Mouse (Mus musculus) bone marrow macrophage, adult 2 months (primary cell): ENCODE measurements around the gene Pax1. TPM values are rescaled to one million over a fixed set of nuclear protein-coding genes. Genes with fewer than 3 reads are reported as not detected.

Source experiments
- H3K27ac ChIP-seq: 2 replicates; pipeline ENCODE4 v1.5.1; 2012; ENCODE audit warnings: low read depth, low read length; ENCODE audit not compliant: insufficient read depth
- H3K4me1 ChIP-seq: 2 replicates; pipeline ENCODE4 v1.6.1; 2012; ENCODE audit warnings: low read length; ENCODE audit not compliant: control insufficient read depth, insufficient read depth
- H3K4me3 ChIP-seq: 2 replicates; pipeline ENCODE4 v1.5.1; 2012; ENCODE audit warnings: mild to moderate bottlenecking, low read length, moderate library complexity; ENCODE audit not compliant: insufficient read depth
- CTCF ChIP-seq: IDR thresholded peaks from 2 replicates; pipeline ENCODE4 v1.5.1; 2012; ENCODE audit warnings: low read depth, mild to moderate bottlenecking, low read length, moderate library complexity
- POLR2A ChIP-seq: IDR thresholded peaks from 2 replicates; pipeline ENCODE4 v1.6.1; 2012; ENCODE audit warnings: mild to moderate bottlenecking, low read depth, low read length, borderline replicate concordance
- polyA plus RNA-seq: library from polyadenylated mRNA; stranded (reverse); fragments of >200 nt; gene quantifications from 2 replicates; pipeline ENCODE4 v1.2.4, GENCODE M21; 2012; ENCODE audit not compliant: missing spikeins, insufficient read depth, insufficient read length

The Pax1 gene
- not detected in 2 replicates for polyA plus RNA-seq

GRCm38 (mm10) chr2:147361581-147361980 lies at the start of gene Pax1:
Gene Pax1 (plus strand): TSS chr2:147361925.
- H3K27ac ChIP-seq: no peak within 1 kb of the TSS

GRCm38 (mm10) chr2:147321036-147321435 lies 40.7 kb upstream of the Pax1 start:
- H3K27ac ChIP-seq: no peak overlapping the region
- H3K4me3 ChIP-seq: no peak overlapping the region
- H3K4me1 ChIP-seq: no peaks in the 10 kb centered on the region
- TF ChIP-seq POLR2A (no peak), CTCF (no peak)

More at GRCm38 (mm10) chr2:147361581-147361980, at the start of gene Pax1:
- TF ChIP-seq CTCF (no peak), POLR2A (no peak)
- Histone ChIP-seq H3K4me1 (no peaks in the 10 kb centered on the region), H3K4me3 (no peak within 1 kb of the TSS)

- H3K27ac ChIP-seq: no peak overlapping the region
- H3K4me3 ChIP-seq: no peak overlapping the region
- TF ChIP-seq CTCF: no peak
- TF ChIP-seq POLR2A: no peak
- no peaks in the 10 kb centered on the region for H3K4me1 ChIP-seq
These were observed 36.5 kb upstream of the Pax1 start for GRCm38 (mm10) chr2:147325178-147325577.

- Histone ChIP-seq H3K27ac (no peak overlapping the region), H3K4me3 (no peak overlapping the region), H3K4me1 (no peaks in the 10 kb centered on the region)
- TF ChIP-seq POLR2A (no peak), CTCF (no peak)
These were observed 29.0 kb upstream of the Pax1 start for GRCm38 (mm10) chr2:147332731-147333130.

- Histone ChIP-seq H3K4me1 (no peaks in the 10 kb centered on the region), H3K27ac (no peak overlapping the region), H3K4me3 (no peak overlapping the region)
- TF ChIP-seq CTCF (no peak), POLR2A (no peak)
These were observed 23.0 kb upstream of the Pax1 start for GRCm38 (mm10) chr2:147338729-147339128.

GRCm38 (mm10) chr2:147339796-147340195 lies 21.9 kb upstream of the Pax1 start:
- Histone ChIP-seq H3K27ac (no peak overlapping the region), H3K4me3 (no peak overlapping the region), H3K4me1 (no peaks in the 10 kb centered on the region)
- TF ChIP-seq CTCF (no peak), POLR2A (no peak)

- Histone ChIP-seq H3K4me1 (no peaks in the 10 kb centered on the region), H3K4me3 (no peak overlapping the region), H3K27ac (no peak overlapping the region)
- TF ChIP-seq POLR2A: no peak
- TF ChIP-seq CTCF: no peak
These were observed 19.5 kb upstream of the Pax1 start for GRCm38 (mm10) chr2:147342198-147342597.

GRCm38 (mm10) chr2:147359716-147360115 lies 2.0 kb upstream of the Pax1 start:
- Histone ChIP-seq H3K4me3 (no peak overlapping the region), H3K4me1 (no peaks in the 10 kb centered on the region), H3K27ac (no peak overlapping the region)
- no peak for TF ChIP-seq POLR2A
- TF ChIP-seq CTCF: no peak

GRCm38 (mm10) chr2:147360401-147360800 lies 1.3 kb upstream of the Pax1 start:
- H3K4me3 ChIP-seq: no peak overlapping the region
- H3K27ac ChIP-seq: no peak overlapping the region
- H3K4me1 ChIP-seq: no peaks in the 10 kb centered on the region
- TF ChIP-seq POLR2A: no peak

GRCm38 (mm10) chr2:147360856-147361255 lies 869 bp upstream of the Pax1 start:
- H3K27ac ChIP-seq: no peak overlapping the region

GRCm38 (mm10) chr2:147362316-147362715 lies 591 bp downstream of the Pax1 start:
- Histone ChIP-seq H3K4me1 (no peaks in the 10 kb centered on the region), H3K27ac (no peak overlapping the region), H3K4me3 (no peak overlapping the region)
- TF ChIP-seq POLR2A (no peak), CTCF (no peak)

More at GRCm38 (mm10) chr2:147360856-147361255, 869 bp upstream of the Pax1 start:
- TF ChIP-seq CTCF (no peak), POLR2A (no peak)
- Histone ChIP-seq H3K4me3 (no peak overlapping the region), H3K4me1 (no peaks in the 10 kb centered on the region)
